Mouse (Mus musculus): Measurements from ENCODE around the gene Entpd7. TPM values are rescaled to one million over a fixed set of nuclear protein-coding genes. Genes with fewer than 3 reads are reported as not detected.

Gene Entpd7
- polyA plus RNA-seq (2015; fragmentation: Nextera tagmentation; extraction: Ambion mirVana): 2.2 and 2.5 TPM in 2 replicates

DNA sequence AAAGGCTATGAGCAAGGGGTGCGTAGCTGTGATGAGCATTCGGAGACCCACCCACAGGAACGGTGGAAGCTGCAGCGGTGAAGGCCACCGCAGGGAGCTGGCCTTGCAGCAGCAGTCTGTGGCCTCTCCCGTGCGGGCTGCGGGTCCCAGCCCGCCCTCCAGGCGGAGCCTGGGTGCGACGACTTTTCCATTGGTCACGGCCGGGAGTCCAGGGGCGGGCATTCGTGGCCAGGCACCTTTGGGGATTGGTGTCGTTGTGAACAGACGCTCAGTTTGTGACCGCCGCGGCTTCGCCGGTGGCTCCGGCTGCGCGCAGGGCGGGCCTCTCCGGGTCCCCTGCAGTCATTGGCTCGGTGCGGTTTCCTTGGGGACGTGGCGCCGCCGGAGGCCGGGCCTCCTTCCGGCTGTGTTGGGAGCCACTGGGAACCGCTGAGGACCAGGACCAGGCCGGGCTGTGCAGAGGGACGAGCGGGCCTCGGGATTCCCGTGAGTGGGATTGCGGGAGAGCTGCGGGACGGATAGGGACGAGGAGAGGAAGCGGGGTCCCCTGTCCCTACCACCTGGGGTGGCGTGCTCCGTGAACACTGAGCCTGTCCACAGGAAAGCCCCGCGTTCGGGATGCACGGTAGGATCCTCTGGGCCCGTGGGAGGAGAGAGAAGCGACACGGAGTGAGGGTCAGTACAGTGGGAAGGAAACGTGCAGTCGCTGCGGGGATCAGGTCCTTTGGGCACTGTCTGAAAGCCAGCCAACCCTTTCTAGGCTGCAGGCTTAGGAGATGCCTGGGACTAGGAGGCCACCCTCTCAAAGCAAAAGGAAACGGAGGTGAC lies at the start of gene Entpd7:
Gene Entpd7, plus strand, starts transcription at position 254 of the 828 bp plus-strand sequence.
- WGBS (ENCODE audit: insufficient replicate concordance): under 1% methylated on average over 60 of the region's 60 CpGs
- H3K27ac ChIP-seq (ENCODE audit: low read length): no peak within 1 kb of the TSS

DNA sequence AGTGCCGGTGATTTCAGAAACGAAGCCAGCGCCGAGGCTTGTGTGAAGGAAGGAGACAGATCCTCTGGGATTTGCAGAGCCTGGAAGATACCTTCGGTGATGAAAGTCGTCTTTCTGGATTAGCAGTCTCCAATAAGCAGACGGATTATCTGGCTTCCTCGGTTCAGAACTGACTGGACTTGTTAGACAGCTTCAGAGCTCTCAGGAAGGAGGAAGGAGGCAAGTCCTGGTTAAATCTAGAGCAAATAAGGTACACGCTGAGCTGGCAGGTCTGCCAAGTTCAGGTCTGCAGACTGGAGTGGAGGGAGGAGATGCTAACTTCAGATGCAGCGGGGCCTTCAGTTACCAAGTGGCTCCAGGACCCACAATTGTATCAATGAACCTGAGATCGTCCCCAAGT lies 47.6 kb upstream of the Entpd7 start:
- 67% methylated on average over 11 of the region's 11 CpGs for WGBS (ENCODE audit: insufficient replicate concordance)
- Histone ChIP-seq H3K4me3 (ENCODE audit: low read depth, low read length) (no peak overlapping the region), H3K4me1 (ENCODE audit: control insufficient read depth, low read depth, low read length) (no peaks in the 10 kb centered on the region), H3K27me3 (ENCODE audit: control insufficient read depth, insufficient read depth, low read depth, low read length) (no peaks in the 10 kb centered on the region), H3K9ac (ENCODE audit: low read depth, low read length) (no peak overlapping the region), H3K9me3 (replicated peaks; ENCODE audit: control insufficient read depth, low read length) (no peaks in the 10 kb centered on the region), H3K36me3 (ENCODE audit: control insufficient read depth, insufficient read depth) (no peaks in the 10 kb centered on the region), H3K4me2 (ENCODE audit: low read depth, low read length) (no peak overlapping the region), H3K27ac (ENCODE audit: low read length) (no peak overlapping the region)
- ATAC-seq (ENCODE audit: low read depth): no peak

More for the DNA sequence above, at the start of gene Entpd7:
- peak; percentile 99 for ATAC-seq (ENCODE audit: low read depth)
- Histone ChIP-seq H3K9me3 (replicated peaks; ENCODE audit: control insufficient read depth, low read length) (no peaks in the 10 kb centered on the region), H3K4me2 (ENCODE audit: low read depth, low read length) (peak within 1 kb of the TSS; percentile 97), H3K4me3 (ENCODE audit: low read depth, low read length) (peak within 1 kb of the TSS; percentile 71), H3K36me3 (ENCODE audit: control insufficient read depth, insufficient read depth) (no peaks in the 10 kb centered on the region), H3K4me1 (ENCODE audit: control insufficient read depth, low read depth, low read length) (peaks cover 9% of the 10 kb centered on the region), H3K9ac (ENCODE audit: low read depth, low read length) (peak within 1 kb of the TSS; percentile 68), H3K27me3 (ENCODE audit: control insufficient read depth, insufficient read depth, low read depth, low read length) (no peaks in the 10 kb centered on the region)

DNA sequence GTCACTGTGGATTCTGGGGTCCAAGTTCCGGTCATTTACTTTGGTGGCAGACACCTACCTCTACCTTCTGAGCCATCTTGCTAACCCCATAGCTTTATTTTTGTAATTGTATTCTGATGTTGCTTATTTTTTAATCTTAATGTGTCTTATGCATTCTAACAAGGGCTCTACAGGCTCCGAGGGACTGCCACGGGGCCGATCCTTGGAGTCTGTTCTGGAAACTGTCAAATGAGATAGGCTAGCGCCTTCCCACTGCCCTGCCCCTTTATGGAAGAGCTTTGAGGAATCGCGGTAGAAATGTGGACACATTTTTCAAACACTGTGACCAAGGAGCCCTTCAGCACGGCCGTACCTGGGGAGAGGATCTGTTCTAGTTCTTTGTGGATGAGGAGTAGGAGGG lies 46.6 kb upstream of the Entpd7 start:
- 76% methylated on average over 9 of the region's 9 CpGs for WGBS (ENCODE audit: insufficient replicate concordance)
- H3K4me3 ChIP-seq (ENCODE audit: low read depth, low read length): no peak overlapping the region
- H3K4me2 ChIP-seq (ENCODE audit: low read depth, low read length): no peak overlapping the region
- no peaks in the 10 kb centered on the region for H3K4me1 ChIP-seq (ENCODE audit: control insufficient read depth, low read depth, low read length)
- H3K9me3 ChIP-seq (replicated peaks; ENCODE audit: control insufficient read depth, low read length): no peaks in the 10 kb centered on the region
- ATAC-seq (ENCODE audit: low read depth): no peak
- no peaks in the 10 kb centered on the region for H3K36me3 ChIP-seq (ENCODE audit: control insufficient read depth, insufficient read depth)
- no peak overlapping the region for H3K9ac ChIP-seq (ENCODE audit: low read depth, low read length)
- H3K27me3 ChIP-seq (ENCODE audit: control insufficient read depth, insufficient read depth, low read depth, low read length): no peaks in the 10 kb centered on the region
- no peak overlapping the region for H3K27ac ChIP-seq (ENCODE audit: low read length)

DNA sequence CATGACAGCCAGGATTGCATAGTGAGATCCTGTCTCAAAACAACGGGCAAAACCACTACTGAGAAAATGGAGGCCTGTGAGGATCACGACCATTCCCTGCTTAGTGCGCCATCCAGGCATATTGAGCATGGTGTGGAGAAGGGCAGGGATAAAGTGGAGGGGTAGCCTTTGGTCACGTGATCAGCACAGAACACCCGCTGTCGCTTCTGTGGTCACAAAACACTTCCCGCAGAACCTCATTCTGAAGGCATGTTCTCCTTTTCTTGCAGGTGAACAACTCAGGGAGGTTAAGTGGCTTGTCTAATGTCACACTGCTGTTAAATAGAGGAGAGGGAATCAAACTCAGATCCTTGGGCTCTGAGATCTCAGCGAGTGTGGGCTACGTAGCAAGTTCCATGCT lies 44.0 kb upstream of the Entpd7 start:
- Histone ChIP-seq H3K4me2 (ENCODE audit: low read depth, low read length) (no peak overlapping the region), H3K27ac (ENCODE audit: low read length) (no peak overlapping the region), H3K27me3 (ENCODE audit: control insufficient read depth, insufficient read depth, low read depth, low read length) (no peaks in the 10 kb centered on the region), H3K9ac (ENCODE audit: low read depth, low read length) (no peak overlapping the region), H3K4me3 (ENCODE audit: low read depth, low read length) (no peak overlapping the region), H3K4me1 (ENCODE audit: control insufficient read depth, low read depth, low read length) (no peaks in the 10 kb centered on the region), H3K9me3 (replicated peaks; ENCODE audit: control insufficient read depth, low read length) (no peaks in the 10 kb centered on the region), H3K36me3 (ENCODE audit: control insufficient read depth, insufficient read depth) (no peaks in the 10 kb centered on the region)
- ATAC-seq (ENCODE audit: low read depth): no peak
- WGBS (ENCODE audit: insufficient replicate concordance): 46% methylated on average over 9 of the region's 9 CpGs

DNA sequence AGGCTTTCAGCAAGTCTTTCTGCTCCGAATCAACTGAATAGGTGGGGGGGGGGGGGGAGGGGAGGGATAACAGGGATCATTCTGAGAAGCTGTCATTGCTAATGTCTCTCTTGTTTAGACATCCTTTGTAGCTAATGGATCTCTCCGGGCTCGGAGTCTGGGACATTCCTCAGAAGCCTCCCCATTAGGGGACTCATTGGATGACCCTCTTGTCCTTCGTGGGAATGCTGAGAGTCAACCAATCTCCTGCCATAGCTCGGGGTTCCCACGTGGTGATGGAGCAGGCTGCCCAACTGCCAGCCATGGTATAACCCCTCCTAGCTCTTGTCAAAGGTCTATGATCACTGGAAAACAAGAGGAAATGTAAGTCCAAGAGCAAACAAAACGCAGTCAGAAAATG lies 42.6 kb upstream of the Entpd7 start:
- H3K27ac ChIP-seq (ENCODE audit: low read length): no peak overlapping the region
- no peak overlapping the region for H3K4me2 ChIP-seq (ENCODE audit: low read depth, low read length)
- ATAC-seq (ENCODE audit: low read depth): no peak
- H3K36me3 ChIP-seq (ENCODE audit: control insufficient read depth, insufficient read depth): no peaks in the 10 kb centered on the region
- no peaks in the 10 kb centered on the region for H3K27me3 ChIP-seq (ENCODE audit: control insufficient read depth, insufficient read depth, low read depth, low read length)
- 38% methylated on average over 7 of the region's 7 CpGs for WGBS (ENCODE audit: insufficient replicate concordance)
- H3K9ac ChIP-seq (ENCODE audit: low read depth, low read length): no peak overlapping the region
- H3K9me3 ChIP-seq (replicated peaks; ENCODE audit: control insufficient read depth, low read length): no peaks in the 10 kb centered on the region
- H3K4me1 ChIP-seq (ENCODE audit: control insufficient read depth, low read depth, low read length): no peaks in the 10 kb centered on the region
- no peak overlapping the region for H3K4me3 ChIP-seq (ENCODE audit: low read depth, low read length)

DNA sequence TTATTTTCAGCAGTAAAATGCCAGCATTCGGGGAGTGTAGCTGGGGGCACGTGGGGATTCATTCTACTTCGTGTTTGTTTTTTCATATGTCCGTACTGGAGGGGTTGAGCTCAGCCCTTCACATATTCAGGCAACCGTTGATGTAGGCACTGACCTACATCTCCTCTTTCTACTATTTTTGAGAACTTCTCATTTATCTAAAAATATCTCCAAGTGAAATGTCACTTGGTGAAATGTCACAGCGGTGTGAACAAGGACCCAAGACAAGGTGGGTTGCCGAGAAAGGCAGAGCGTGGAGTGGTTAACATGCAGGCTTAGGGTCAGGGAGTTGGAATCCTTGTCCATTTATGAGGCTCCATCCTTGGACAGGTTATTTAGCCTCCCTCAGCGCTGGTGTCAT lies 42.2 kb upstream of the Entpd7 start:
- no peak overlapping the region for H3K9ac ChIP-seq (ENCODE audit: low read depth, low read length)
- no peak for ATAC-seq (ENCODE audit: low read depth)
- H3K4me2 ChIP-seq (ENCODE audit: low read depth, low read length): no peak overlapping the region
- whole genome bisulfite sequencing (ENCODE audit: insufficient replicate concordance): 56% methylated on average over 9 of the region's 9 CpGs
- H3K4me1 ChIP-seq (ENCODE audit: control insufficient read depth, low read depth, low read length): no peaks in the 10 kb centered on the region
- H3K36me3 ChIP-seq (ENCODE audit: control insufficient read depth, insufficient read depth): no peaks in the 10 kb centered on the region
- H3K27me3 ChIP-seq (ENCODE audit: control insufficient read depth, insufficient read depth, low read depth, low read length): no peaks in the 10 kb centered on the region
- no peak overlapping the region for H3K4me3 ChIP-seq (ENCODE audit: low read depth, low read length)
- no peak overlapping the region for H3K27ac ChIP-seq (ENCODE audit: low read length)
- H3K9me3 ChIP-seq (replicated peaks; ENCODE audit: control insufficient read depth, low read length): no peaks in the 10 kb centered on the region

DNA sequence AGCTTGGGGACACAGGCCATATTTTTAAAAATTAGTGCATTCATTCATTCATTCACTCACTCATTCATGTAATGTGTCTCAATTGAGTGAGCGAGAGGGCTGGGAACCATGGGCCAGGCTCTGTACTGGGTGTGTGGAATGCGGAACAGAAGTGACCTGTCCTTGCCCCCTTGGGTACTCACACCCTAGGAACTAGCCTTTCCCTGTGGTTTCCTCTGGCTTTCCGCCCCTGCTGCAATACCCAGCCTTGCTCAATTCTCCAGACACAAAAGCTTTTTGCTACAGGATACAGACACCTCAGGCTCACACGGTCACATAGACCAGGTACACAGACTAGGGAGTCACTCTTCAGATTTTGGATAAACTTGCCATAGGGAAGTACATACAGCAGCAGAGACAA lies 41.1 kb upstream of the Entpd7 start:
- Histone ChIP-seq H3K4me3 (ENCODE audit: low read depth, low read length) (no peak overlapping the region), H3K36me3 (ENCODE audit: control insufficient read depth, insufficient read depth) (no peaks in the 10 kb centered on the region), H3K4me1 (ENCODE audit: control insufficient read depth, low read depth, low read length) (no peaks in the 10 kb centered on the region), H3K27me3 (ENCODE audit: control insufficient read depth, insufficient read depth, low read depth, low read length) (peaks cover 3% of the 10 kb centered on the region), H3K27ac (ENCODE audit: low read length) (no peak overlapping the region), H3K4me2 (ENCODE audit: low read depth, low read length) (no peak overlapping the region), H3K9me3 (replicated peaks; ENCODE audit: control insufficient read depth, low read length) (no peaks in the 10 kb centered on the region), H3K9ac (ENCODE audit: low read depth, low read length) (no peak overlapping the region)
- ATAC-seq (ENCODE audit: low read depth): no peak
- WGBS (ENCODE audit: insufficient replicate concordance): 47% methylated on average over 4 of the region's 4 CpGs

DNA sequence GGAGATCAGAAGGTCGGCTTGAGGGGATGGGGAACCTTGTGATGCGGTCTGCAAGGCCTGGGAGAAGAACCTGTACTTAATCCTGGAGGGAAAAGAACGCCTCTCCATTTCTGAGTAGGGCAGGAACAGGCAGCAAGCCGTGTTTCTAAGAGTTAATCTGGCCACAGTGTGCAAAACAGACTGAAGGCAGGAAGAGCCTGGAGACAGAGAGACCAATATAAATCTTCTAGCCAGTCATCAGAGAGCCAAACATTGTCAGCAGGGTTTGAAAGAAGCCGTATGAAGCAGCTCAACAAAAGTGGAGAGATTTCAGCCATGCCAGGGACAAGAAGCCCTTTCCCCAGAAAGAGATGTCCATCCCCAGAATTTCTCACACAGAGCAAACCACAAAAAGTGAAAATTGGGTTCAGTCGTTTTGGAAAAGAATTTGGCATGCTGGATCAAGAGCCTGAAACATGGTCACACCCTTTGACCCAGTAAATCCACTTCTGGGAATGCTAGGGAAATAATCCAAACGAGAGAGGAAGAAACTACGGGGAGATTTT lies 38.2 kb upstream of the Entpd7 start:
- Histone ChIP-seq H3K4me1 (ENCODE audit: control insufficient read depth, low read depth, low read length) (no peaks in the 10 kb centered on the region), H3K4me2 (ENCODE audit: low read depth, low read length) (no peak overlapping the region), H3K27ac (ENCODE audit: low read length) (no peak overlapping the region), H3K9me3 (replicated peaks; ENCODE audit: control insufficient read depth, low read length) (no peaks in the 10 kb centered on the region), H3K27me3 (ENCODE audit: control insufficient read depth, insufficient read depth, low read depth, low read length) (peaks cover 3% of the 10 kb centered on the region), H3K4me3 (ENCODE audit: low read depth, low read length) (no peak overlapping the region), H3K36me3 (ENCODE audit: control insufficient read depth, insufficient read depth) (no peaks in the 10 kb centered on the region), H3K9ac (ENCODE audit: low read depth, low read length) (no peak overlapping the region)
- no peak for ATAC-seq (ENCODE audit: low read depth)
- 38% methylated on average over 8 of the region's 8 CpGs for WGBS (ENCODE audit: insufficient replicate concordance)

DNA sequence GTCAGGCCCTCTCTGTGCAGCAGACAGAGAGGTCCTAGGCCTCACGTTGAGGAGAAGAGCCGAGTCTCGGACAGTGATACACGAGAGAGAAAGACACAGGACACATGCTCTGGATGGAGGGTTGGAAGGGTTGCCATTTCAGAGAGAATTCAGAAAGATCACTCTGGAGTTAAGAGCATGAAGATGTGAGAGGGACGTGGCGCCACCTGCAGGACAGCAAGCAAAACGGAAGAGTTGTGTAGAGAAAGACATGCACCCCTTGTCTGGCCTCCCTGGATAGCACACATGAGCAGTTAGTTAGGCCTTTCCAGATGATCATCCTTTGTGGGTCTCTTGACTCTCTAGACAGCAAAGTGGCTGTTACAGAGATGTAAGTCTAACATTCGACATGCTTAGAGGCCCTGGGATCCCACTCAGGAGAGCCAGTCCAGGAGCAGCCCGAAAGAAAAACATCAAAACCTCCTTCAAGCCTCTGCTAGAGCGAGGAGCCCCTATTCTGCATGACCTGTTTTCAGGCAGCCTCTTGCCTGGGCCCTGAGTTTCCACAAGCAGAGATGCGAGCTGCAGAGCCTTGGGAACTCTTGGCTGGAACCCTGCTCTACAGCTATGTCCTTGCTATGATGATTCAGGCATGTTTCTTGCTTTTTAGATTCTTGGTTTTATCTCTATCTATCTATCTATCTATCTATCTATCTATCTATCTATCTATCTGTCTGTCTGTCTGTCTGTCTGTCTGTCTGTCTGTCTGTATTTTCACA lies 33.6 kb upstream of the Entpd7 start:
- H3K4me2 ChIP-seq (ENCODE audit: low read depth, low read length): no peak overlapping the region
- no peak for ATAC-seq (ENCODE audit: low read depth)
- no peaks in the 10 kb centered on the region for H3K4me1 ChIP-seq (ENCODE audit: control insufficient read depth, low read depth, low read length)
- 26% methylated on average over 11 of the region's 11 CpGs for WGBS (ENCODE audit: insufficient replicate concordance)
- no peak overlapping the region for H3K27ac ChIP-seq (ENCODE audit: low read length)
- H3K36me3 ChIP-seq (ENCODE audit: control insufficient read depth, insufficient read depth): no peaks in the 10 kb centered on the region
- no peak overlapping the region for H3K4me3 ChIP-seq (ENCODE audit: low read depth, low read length)
- H3K9me3 ChIP-seq (replicated peaks; ENCODE audit: control insufficient read depth, low read length): no peaks in the 10 kb centered on the region
- peaks cover 3% of the 10 kb centered on the region for H3K27me3 ChIP-seq (ENCODE audit: control insufficient read depth, insufficient read depth, low read depth, low read length)
- no peak overlapping the region for H3K9ac ChIP-seq (ENCODE audit: low read depth, low read length)

Data from liver, embryonic 16.5 days (tissue).